Mouse (Mus musculus) C2C12 (cell line): Measurements from ENCODE around the gene Mup20.

Source experiments
- MAX ChIP-seq: IDR thresholded peaks from one replicate; pipeline ENCODE4 v1.6.1; 2011; ENCODE audit warnings: mild to moderate bottlenecking, control low read depth
- MYOD1 ChIP-seq: IDR thresholded peaks from one replicate; pipeline ENCODE4 v1.6.1; 2011; ENCODE audit warnings: low read depth; ENCODE audit not compliant: control insufficient read depth, insufficient read length

- TF ChIP-seq MAX = no peak
- no peak for TF ChIP-seq MYOD1
These were observed 30.8 kb downstream of the Mup20 start for GRCm38 (mm10) chr4:62023120-62023519.
